Mouse (Mus musculus) limb, embryonic 12.5 days (tissue): ENCODE results near the gene Chst8. TPM values are rescaled to one million over a fixed set of nuclear protein-coding genes. Genes with fewer than 3 reads are reported as not detected.

Source experiments
- ATAC-seq: fragments of 200-750 bp; cut with Nextera tagmentation; 2 replicates; pipeline ENCODE4 v1.8.0; 2017; ENCODE audit warnings: low read depth, moderate TSS enrichment; ENCODE audit not compliant: insufficient number of reproducible peaks, insufficient read depth, low FRiP score, low TSS enrichment
- H3K27ac ChIP-seq: fragments of 300-500 bp; sonication (generic); 2 replicates; pipeline ENCODE4 v1.5.1; 2016; ENCODE audit warnings: mild to moderate bottlenecking, moderate library complexity
- H3K27me3 ChIP-seq: fragments of 300-500 bp; sonication (generic); 2 replicates; pipeline ENCODE4 v1.6.1; 2016; ENCODE audit warnings: mild to moderate bottlenecking, moderate library complexity
- H3K36me3 ChIP-seq: fragments of 300-500 bp; sonication (generic); 2 replicates; pipeline ENCODE4 v1.6.1; 2016; ENCODE audit warnings: mild to moderate bottlenecking, moderate library complexity
- H3K4me1 ChIP-seq: fragments of 300-500 bp; sonication (generic); replicated peaks from 2 replicates; pipeline ENCODE4 v1.6.1; 2016
- H3K4me2 ChIP-seq: fragments of 300-500 bp; sonication (generic); 2 replicates; pipeline ENCODE4 v1.6.1; 2016; ENCODE audit warnings: mild to moderate bottlenecking, moderate library complexity
- H3K4me3 ChIP-seq: fragments of 300-500 bp; sonication (generic); replicated peaks from 2 replicates; pipeline ENCODE4 v1.5.1; 2016; ENCODE audit warnings: mild to moderate bottlenecking
- H3K9ac ChIP-seq: fragments of 300-500 bp; sonication (generic); replicated peaks from 2 replicates; pipeline ENCODE4 v1.6.1; 2016; ENCODE audit warnings: mild to moderate bottlenecking, moderate library complexity
- H3K9me3 ChIP-seq: fragments of 300-500 bp; sonication (generic); 2 replicates; pipeline ENCODE4 v1.6.1; 2016; ENCODE audit warnings: mild to moderate bottlenecking, moderate library complexity
- WGBS: fragments of 180-500 bp; shearing (Covaris S2); methylation state at CpG from one replicate; pipeline ENCODE4 v1.1.7; 2016; 5-methylcytosine and 5-hydroxymethylcytosine counted together
- polyA plus RNA-seq: library from polyadenylated mRNA; unstranded; fragments of >200 nt; fragmentation: Nextera tagmentation; extraction: Ambion mirVana; gene quantifications from 2 replicates; pipeline ENCODE4 v1.2.1, GENCODE M21; 2016

The Chst8 gene
- polyA plus RNA-seq, 1 experiment from 2014 or later, result 4.1 TPM

DNA sequence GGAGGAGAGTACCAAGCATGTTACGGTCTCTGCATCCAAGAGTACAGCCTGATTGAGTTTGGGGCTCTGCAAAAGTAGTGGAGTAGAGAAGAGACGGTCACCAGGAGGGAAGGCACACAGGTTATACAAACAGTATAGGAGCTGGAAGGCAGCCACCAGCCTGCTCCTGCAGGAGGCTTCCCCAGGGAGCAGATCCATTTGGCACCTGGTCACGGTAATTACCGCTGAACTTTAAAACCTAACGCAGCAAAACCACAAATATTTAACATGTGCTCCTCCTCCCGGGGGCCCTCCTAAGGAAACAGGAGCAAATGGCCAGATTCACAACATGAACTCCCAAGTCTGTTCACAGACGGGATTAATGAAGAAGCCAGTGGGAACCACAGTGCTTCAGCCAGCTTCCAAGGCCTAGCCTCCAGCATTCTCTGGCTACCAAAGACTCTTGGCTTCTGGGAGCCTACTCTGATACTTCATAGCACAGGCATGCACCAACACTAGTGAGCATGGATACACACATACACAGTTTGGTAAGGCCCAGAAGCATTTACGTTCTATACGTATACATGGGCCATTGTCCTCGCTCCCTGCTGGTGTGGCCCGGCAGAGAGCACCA, 97.6 kb downstream of the Chst8 start:
- Histone ChIP-seq H3K9ac (no peak overlapping the region), H3K4me3 (no peak overlapping the region), H3K36me3 (no peaks in the 10 kb centered on the region), H3K4me2 (no peak overlapping the region), H3K27me3 (peaks cover 37% of the 10 kb centered on the region), H3K9me3 (no peaks in the 10 kb centered on the region), H3K27ac (peak overlapping the region; percentile 75), H3K4me1 (peaks cover 37% of the 10 kb centered on the region)
- WGBS, result 34% methylated on average over 11 of the region's 11 CpGs
- peak; percentile 63; the same call in 1 of the 2 replicates for ATAC-seq

- no peak overlapping the region for H3K9ac ChIP-seq
- H3K4me2 ChIP-seq, result no peak overlapping the region
- ATAC-seq, result no peak
- WGBS, result 83% methylated on average over 4 of the region's 4 CpGs
- peaks cover 19% of the 10 kb centered on the region for H3K4me1 ChIP-seq
- no peak overlapping the region for H3K4me3 ChIP-seq
- 0 out of 2 replicates have a peak, but pooled peaks cover 8% of the 10 kb centered on the region for H3K9me3 ChIP-seq
- no peak overlapping the region for H3K27ac ChIP-seq
- no peaks in the 10 kb centered on the region for H3K36me3 ChIP-seq
- peaks cover 18% of the 10 kb centered on the region; the same call in 1 of the 2 replicates for H3K27me3 ChIP-seq
Observed at GRCm38 (mm10) chr7:34709111-34709510, 103.4 kb downstream of the Chst8 start.

GRCm38 (mm10) chr7:34704401-34704800, 108.1 kb downstream of the Chst8 start:
- Histone ChIP-seq H3K27ac (no peak overlapping the region), H3K36me3 (no peaks in the 10 kb centered on the region), H3K4me2 (no peak overlapping the region), H3K4me1 (peaks cover 11% of the 10 kb centered on the region), H3K27me3 (peaks cover 18% of the 10 kb centered on the region; the same call in 1 of the 2 replicates), H3K9ac (no peak overlapping the region), H3K9me3 (0 out of 2 replicates have a peak, but pooled peaks cover 8% of the 10 kb centered on the region), H3K4me3 (no peak overlapping the region)
- no peak for ATAC-seq
- WGBS, result 67% methylated on average over 4 of the region's 4 CpGs

DNA sequence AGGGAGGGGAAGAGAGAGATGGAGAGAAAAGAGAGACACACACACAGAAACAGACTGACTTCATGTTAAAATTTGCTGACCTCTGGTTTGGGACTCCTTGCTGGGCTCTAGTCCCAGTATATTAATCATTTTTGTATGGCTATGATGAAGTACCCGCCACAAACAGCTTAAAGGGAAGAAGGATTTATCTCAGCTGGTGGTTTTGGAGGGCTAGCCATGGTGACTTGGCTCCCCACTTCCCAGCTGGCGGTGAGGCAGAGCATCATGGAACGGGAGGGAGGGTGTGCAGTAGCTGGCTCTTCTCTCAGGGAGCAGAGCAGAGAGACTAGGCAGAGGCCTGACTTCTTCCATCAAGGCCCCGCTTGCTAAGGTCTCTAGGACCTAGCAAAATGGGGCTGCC, 109.1 kb downstream of the Chst8 start:
- Histone ChIP-seq H3K4me1 (peaks cover 11% of the 10 kb centered on the region), H3K9ac (no peak overlapping the region), H3K9me3 (0 out of 2 replicates have a peak, but pooled peaks cover 8% of the 10 kb centered on the region), H3K27me3 (peaks cover 17% of the 10 kb centered on the region; the same call in 1 of the 2 replicates), H3K36me3 (no peaks in the 10 kb centered on the region), H3K4me3 (no peak overlapping the region), H3K4me2 (no peak overlapping the region), H3K27ac (no peak overlapping the region)
- ATAC-seq, result no peak
- 55% methylated on average over 4 of the region's 4 CpGs for WGBS

DNA sequence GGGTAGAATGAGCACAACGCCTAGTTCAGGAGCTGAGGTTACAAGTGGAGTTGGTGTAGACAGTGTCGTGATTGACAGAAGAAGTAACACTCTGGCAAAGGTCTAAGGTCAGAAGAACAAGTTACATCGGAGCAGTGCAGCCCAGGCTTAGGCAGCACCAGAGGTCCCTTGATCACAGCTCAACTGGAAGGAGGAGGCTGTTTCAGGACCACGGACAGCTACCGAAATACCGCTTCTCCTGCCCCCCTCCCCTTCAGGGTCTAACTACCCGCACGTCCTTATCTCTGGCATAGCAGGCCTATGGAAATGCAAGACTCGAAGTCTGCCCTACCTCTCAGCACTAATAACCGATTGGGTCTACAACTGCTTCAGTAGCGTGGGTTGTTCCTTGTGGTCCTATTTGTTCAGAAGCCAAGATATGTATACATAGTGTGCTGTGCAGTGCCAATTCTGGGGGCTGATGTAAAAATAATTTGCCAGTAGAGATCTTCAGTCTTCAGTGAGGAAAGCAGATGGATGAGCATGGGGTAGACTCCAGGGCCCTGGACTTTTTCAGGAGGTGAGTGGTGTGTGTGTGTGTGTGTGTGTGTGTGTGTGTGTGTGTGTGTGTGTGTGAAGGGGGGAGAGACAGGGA, 109.7 kb downstream of the Chst8 start:
- H3K4me2 ChIP-seq, result no peak overlapping the region
- H3K4me3 ChIP-seq, result no peak overlapping the region
- peaks cover 17% of the 10 kb centered on the region; the same call in 1 of the 2 replicates for H3K27me3 ChIP-seq
- 17% methylated on average over 11 of the region's 11 CpGs for WGBS
- H3K9me3 ChIP-seq, result 0 out of 2 replicates have a peak, but pooled peaks cover 8% of the 10 kb centered on the region
- no peaks in the 10 kb centered on the region for H3K36me3 ChIP-seq
- peaks cover 11% of the 10 kb centered on the region for H3K4me1 ChIP-seq
- no peak overlapping the region for H3K9ac ChIP-seq
- ATAC-seq, result no peak
- H3K27ac ChIP-seq, result no peak overlapping the region

GRCm38 (mm10) chr7:34699888-34700287, 112.6 kb downstream of the Chst8 start:
- Histone ChIP-seq H3K27me3 (peaks cover 22% of the 10 kb centered on the region; the same call in 1 of the 2 replicates), H3K9ac (no peak overlapping the region), H3K27ac (no peak overlapping the region), H3K4me1 (peaks cover 8% of the 10 kb centered on the region), H3K9me3 (no peaks in the 10 kb centered on the region), H3K4me3 (no peak overlapping the region), H3K4me2 (no peak overlapping the region), H3K36me3 (no peaks in the 10 kb centered on the region)
- ATAC-seq, result no peak
- WGBS, result 65% methylated on average over 3 of the region's 3 CpGs

DNA sequence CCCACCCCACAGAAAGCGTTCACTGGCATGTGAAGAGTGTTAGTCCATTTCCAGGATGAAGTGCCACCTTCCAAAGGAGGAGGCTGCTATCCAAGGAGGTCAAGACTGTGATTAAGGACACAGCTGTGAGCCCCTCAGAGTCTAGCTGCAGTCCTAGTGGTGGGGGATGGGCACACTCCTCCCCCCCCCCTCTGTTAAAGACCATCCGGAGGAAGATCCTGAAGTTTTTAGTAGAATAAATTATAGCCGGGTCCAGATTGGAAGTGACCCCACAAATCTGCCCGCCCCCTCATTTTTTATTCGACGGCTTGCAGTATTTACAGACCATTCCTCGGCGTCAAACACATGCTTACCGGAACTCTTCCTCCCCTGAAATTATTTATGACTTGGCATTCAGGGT, 114.3 kb downstream of the Chst8 start:
- H3K9ac ChIP-seq, result no peak overlapping the region
- H3K27me3 ChIP-seq, result peaks cover 19% of the 10 kb centered on the region; the same call in 1 of the 2 replicates
- no peaks in the 10 kb centered on the region for H3K4me1 ChIP-seq
- no peak overlapping the region for H3K27ac ChIP-seq
- no peak overlapping the region for H3K4me2 ChIP-seq
- H3K9me3 ChIP-seq, result no peaks in the 10 kb centered on the region
- ATAC-seq, result no peak
- WGBS, result 58% methylated on average over 9 of the region's 9 CpGs
- H3K36me3 ChIP-seq, result no peaks in the 10 kb centered on the region
- H3K4me3 ChIP-seq, result no peak overlapping the region

- Histone ChIP-seq H3K4me1 (no peaks in the 10 kb centered on the region), H3K36me3 (no peaks in the 10 kb centered on the region), H3K4me2 (no peak overlapping the region), H3K9ac (no peak overlapping the region), H3K9me3 (no peaks in the 10 kb centered on the region), H3K27me3 (peaks cover 6% of the 10 kb centered on the region; the same call in 1 of the 2 replicates), H3K27ac (no peak overlapping the region), H3K4me3 (no peak overlapping the region)
- ATAC-seq, result no peak
- WGBS, result 59% methylated on average over 9 of the region's 9 CpGs
Observed at GRCm38 (mm10) chr7:34696086-34696485, 116.4 kb downstream of the Chst8 start.

- 48% methylated on average over 9 of the region's 9 CpGs for WGBS
- H3K4me2 ChIP-seq, result no peak overlapping the region
Observed at GRCm38 (mm10) chr7:34694898-34695297, 117.6 kb downstream of the Chst8 start.

DNA sequence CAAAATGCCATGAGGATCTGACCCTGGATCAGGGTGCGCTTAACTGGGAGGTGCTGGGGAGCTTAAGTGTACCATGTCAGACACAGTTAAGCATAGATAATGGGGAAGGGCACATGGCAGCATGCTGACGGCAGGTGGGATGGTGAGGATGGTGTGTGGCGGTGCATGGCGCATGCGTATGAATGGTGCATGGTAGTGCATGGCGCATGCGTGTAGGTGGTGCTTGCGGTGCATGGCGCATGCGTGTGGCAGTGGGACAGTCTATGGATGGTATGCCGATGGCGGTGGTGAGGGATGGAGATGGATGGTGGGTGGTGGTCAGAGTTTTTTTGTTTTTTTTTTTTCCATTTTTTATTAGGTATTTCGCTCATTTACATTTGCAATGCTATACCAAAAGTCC, 118.6 kb downstream of the Chst8 start:
- H3K9ac ChIP-seq, result no peak overlapping the region
- 96% methylated on average over 13 of the region's 13 CpGs for WGBS
- H3K4me2 ChIP-seq, result no peak overlapping the region
- peaks cover 5% of the 10 kb centered on the region; the same call in 1 of the 2 replicates for H3K27me3 ChIP-seq
- no peaks in the 10 kb centered on the region for H3K36me3 ChIP-seq
- H3K9me3 ChIP-seq, result no peaks in the 10 kb centered on the region
- H3K4me1 ChIP-seq, result peaks cover 7% of the 10 kb centered on the region; the same call in 1 of the 2 replicates
- H3K4me3 ChIP-seq, result no peak overlapping the region
- ATAC-seq, result no peak
- H3K27ac ChIP-seq, result no peak overlapping the region

More at GRCm38 (mm10) chr7:34694898-34695297, 117.6 kb downstream of the Chst8 start:
- peaks cover 5% of the 10 kb centered on the region; the same call in 1 of the 2 replicates for H3K27me3 ChIP-seq
- no peak overlapping the region for H3K4me3 ChIP-seq
- no peaks in the 10 kb centered on the region for H3K36me3 ChIP-seq
- no peaks in the 10 kb centered on the region for H3K9me3 ChIP-seq
- peaks cover 3% of the 10 kb centered on the region; the same call in 1 of the 2 replicates for H3K4me1 ChIP-seq
- ATAC-seq, result no peak
- H3K27ac ChIP-seq, result no peak overlapping the region
- H3K9ac ChIP-seq, result no peak overlapping the region

GRCm38 (mm10) chr7:34693072-34693471, 119.4 kb downstream of the Chst8 start:
- no peak overlapping the region for H3K4me3 ChIP-seq

More at GRCm38 (mm10) chr7:34693072-34693471, 119.4 kb downstream of the Chst8 start:
- Histone ChIP-seq H3K27ac (no peak overlapping the region), H3K4me2 (no peak overlapping the region), H3K4me1 (peaks cover 8% of the 10 kb centered on the region; the same call in 1 of the 2 replicates), H3K27me3 (peaks cover 8% of the 10 kb centered on the region), H3K36me3 (no peaks in the 10 kb centered on the region), H3K9ac (no peak overlapping the region), H3K9me3 (no peaks in the 10 kb centered on the region)
- WGBS, result 80% methylated on average over 4 of the region's 4 CpGs
- no peak for ATAC-seq
